29 mouse cellular contexts compared by ENCODE assay signal in genomic region chr4:120340686-120341085, GRCm38 (mm10). TPM values are rescaled to one million over a fixed set of nuclear protein-coding genes. Genes with fewer than 3 reads are reported as not detected.
"Had no signal": no experiment of that assay in that cellular context is flagged by ENCODE, and none has a peak within 500 bp of the region (broad histone marks: within the 10 kb centered on the region; RNA-seq: fewer than 3 reads in every experiment).

No protein-coding gene starts in this region.

- DNase-seq: cerebellum, adult 8-10 months; cerebellum, adult 9-10 months; cerebellum, adult 9-11 months; cerebellum, postnatal 10 days; cerebellum, postnatal 14 days; cerebellum, postnatal 25 days; cerebellum, postnatal 36 days; embryo, embryonic 11 days; forebrain, postnatal 0 days; gastrocnemius, adult 2 months; gastrocnemius, postnatal 10 days; gastrocnemius, postnatal 14 days; gastrocnemius, postnatal 25 days; gastrocnemius, postnatal 36 days; heart, adult 18-20 months; heart, adult 2 months had no signal

- H3K4me1 ChIP-seq: embryonic facial prominence, embryonic 12.5 days; embryonic facial prominence, embryonic 13.5 days; embryonic facial prominence, embryonic 15.5 days had no signal

- H3K9me3 ChIP-seq: embryonic facial prominence, embryonic 10.5 days; embryonic facial prominence, embryonic 12.5 days; embryonic facial prominence, embryonic 13.5 days; embryonic facial prominence, embryonic 15.5 days; forebrain, embryonic 10.5 days; forebrain, embryonic 12.5 days; forebrain, embryonic 13.5 days; forebrain, embryonic 15.5 days had no signal

- H3K4me3 ChIP-seq: embryonic facial prominence, embryonic 10.5 days; embryonic facial prominence, embryonic 12.5 days; embryonic facial prominence, embryonic 13.5 days; embryonic facial prominence, embryonic 15.5 days; erythroblast, embryonic 14.5 days; forebrain, embryonic 10.5 days; forebrain, embryonic 12.5 days; forebrain, embryonic 13.5 days; forebrain, embryonic 15.5 days; gastrocnemius, adult 2 months; heart, adult 2 months had no signal

- H3K36me3 ChIP-seq: embryonic facial prominence, embryonic 10.5 days; embryonic facial prominence, embryonic 12.5 days; embryonic facial prominence, embryonic 13.5 days; embryonic facial prominence, embryonic 15.5 days; forebrain, embryonic 10.5 days; forebrain, embryonic 12.5 days; forebrain, embryonic 15.5 days had no signal

- H3K27ac ChIP-seq: embryonic facial prominence, embryonic 10.5 days; embryonic facial prominence, embryonic 12.5 days; embryonic facial prominence, embryonic 13.5 days; embryonic facial prominence, embryonic 15.5 days; forebrain, embryonic 10.5 days; forebrain, embryonic 12.5 days; forebrain, embryonic 13.5 days; forebrain, embryonic 15.5 days; gastrocnemius, adult 2 months; heart, adult 2 months had no signal

- H3K27me3 ChIP-seq: embryonic facial prominence, embryonic 12.5 days; embryonic facial prominence, embryonic 13.5 days; embryonic facial prominence, embryonic 15.5 days; forebrain, embryonic 13.5 days; forebrain, embryonic 15.5 days had no signal

- ATAC-seq: forebrain, embryonic 13.5 days; forebrain, embryonic 14.5 days; forebrain, embryonic 15.5 days; forebrain, embryonic 16.5 days; forebrain, postnatal 0 days had no signal

RNA-seq across cellular contexts. Expression of gene Foxo6, which starts 53.5 kb away (rescaled TPM):
- total RNA-seq: common myeloid progenitor, adult 5-6 weeks; granulocyte monocyte progenitor cell, adult 5-6 weeks had no signal
- polyA plus RNA-seq: erythroblast, embryonic 14.5 days had no signal
